Comparison of ENCODE assay signal across 8 mouse cellular contexts in genomic region chr4:141874601-141875460, GRCm38 (mm10). TPM values are rescaled to one million over a fixed set of nuclear protein-coding genes. Genes with fewer than 3 reads are reported as not detected.
DNase-seq lines count a peak whose midpoint lies in the region; ATAC-seq and TF ChIP-seq lines count a peak whose summit lies in the region.

Gene Efhd2 (minus strand): TSS chr4:141874920.

- DNase-seq in Muller cell, postnatal 12 days (ENCODE audit: inconsistent ontology term), result peak; percentile 89
- DNase-seq in cerebellum, adult 2 months, result peak; percentile 78 to 81
- DNase-seq in forelimb bud, embryonic 11.5 days (ENCODE audit: low read depth, low spot score), result peak; percentile 69
- peak; percentile 71 to 80 for DNase-seq in layer of hippocampus, postnatal 10 days (ENCODE audit: low spot score in 2 of 2)
- peak; percentile 80 for DNase-seq in lung, postnatal 25 days (ENCODE audit: low spot score)
- peak; percentile 85 for DNase-seq in retina, postnatal 1 day
- peak; percentile 84 for DNase-seq in urinary bladder, postnatal 14 days (ENCODE audit: low spot score)

- TF ChIP-seq CTCF in cerebellum, adult 2 months (IDR thresholded peaks at IDR 0.05; ENCODE audit: borderline replicate concordance, insufficient read depth, low read depth, low read length), result no peak

- under 1% methylated on average over 73 of the region's 73 CpGs for WGBS in cerebellum, adult 2 months

- peak; percentile 76 for TF ChIP-seq POLR2A in cerebellum, adult 2 months (IDR thresholded peaks at IDR 0.05; ENCODE audit: borderline replicate concordance, insufficient read depth, low read length)

- peak; percentile 71 to 72 for ATAC-seq in hematopoietic stem cell, adult 5-6 weeks (replicated peaks in 1 of 2; ENCODE audit: insufficient read depth in 1 of 2, low FRiP score in 2 of 2, low TSS enrichment in 1 of 2, low read depth in 1 of 2, poor library complexity in 2 of 2, severe bottlenecking in 2 of 2)

- H3K4me3 ChIP-seq in cerebellum, adult 2 months (replicated peaks; ENCODE audit: insufficient read depth, low read depth, low read length), result peak within 1 kb of the TSS; percentile 77

- peaks cover 33% of the 10 kb centered on the region for H3K4me1 ChIP-seq in cerebellum, adult 2 months (ENCODE audit: control insufficient read depth, insufficient read depth, low read length)

- H3K27me3 ChIP-seq in cerebellum, adult 2 months (ENCODE audit: control insufficient read depth, insufficient read depth, low read length), result no peaks in the 10 kb centered on the region

- H3K27ac ChIP-seq in cerebellum, adult 2 months (ENCODE audit: insufficient read depth, low read length), result peak within 1 kb of the TSS; percentile 17; the same call in 1 of the 2 replicates

RNA-seq across cellular contexts. Expression of gene Efhd2, which starts in this region (rescaled TPM):
- polyA plus RNA-seq in cerebellum, adult 2 months (2012; rRNA removed), result 141 and 152 TPM in 2 replicates
- total RNA-seq in hematopoietic stem cell, adult 5-6 weeks (2017), result 37.1 and 47.2 TPM in 2 replicates
- 10 to 100 TPM; 43.8 to 46.9 TPM for total RNA-seq in layer of hippocampus, postnatal 10 days (2021)

Comparison
In these comparisons a context has a peak if more than half of its experiments do, and no peak if none do; other contexts are left out.
1. Peak in every context shown above with its lines: DNase-seq, ATAC-seq, H3K4me3 ChIP-seq and H3K27ac ChIP-seq.